Mouse (Mus musculus) heart, adult 2 months (tissue): ENCODE data around the gene Krtap4-6. TPM values are rescaled to one million over a fixed set of nuclear protein-coding genes. Genes with fewer than 3 reads are reported as not detected.
"Not testable (repeated sequence)": the region's sequence is repeated elsewhere in the genome, so short reads cannot be mapped to it uniquely, and the experiment has no call there.

ENCODE experiments used
- DNase-seq, 2 experiments: peaks; one replicate each; pipeline ENCODE4 v3.0.0; 2021
- H3K27ac ChIP-seq: fragments of 200-600 bp; 2 replicates; pipeline ENCODE4 v1.8.1; 2022
- H3K27me3 ChIP-seq: fragments of 200-500 bp; 2 replicates; pipeline ENCODE4 v1.6.1; 2012; ENCODE audit warnings: mild to moderate bottlenecking, low read length, inconsistent platforms, mixed read lengths; ENCODE audit not compliant: control insufficient read depth, insufficient read depth
- H3K36me3 ChIP-seq: fragments of 200-500 bp; 2 replicates; pipeline ENCODE4 v1.6.1; 2012; ENCODE audit warnings: low read length, inconsistent platforms; ENCODE audit not compliant: control insufficient read depth, insufficient read depth
- H3K4me1 ChIP-seq: fragments of 200-500 bp; 2 replicates; pipeline ENCODE4 v1.6.1; 2011; ENCODE audit warnings: low read length; ENCODE audit not compliant: control insufficient read depth, insufficient read depth
- H3K4me3 ChIP-seq: fragments of 200-600 bp; 2 replicates; pipeline ENCODE4 v1.8.1; 2022
- H3K79me2 ChIP-seq: fragments of 200-500 bp; replicated peaks from 2 replicates; pipeline ENCODE4 v1.6.1; 2012; ENCODE audit warnings: mild to moderate bottlenecking, inconsistent platforms, low read length, moderate library complexity, mixed read lengths; ENCODE audit not compliant: control insufficient read depth, insufficient read depth
- H3K9ac ChIP-seq: fragments of 200-500 bp; 2 replicates; pipeline ENCODE4 v1.6.1; 2012; ENCODE audit warnings: low read depth, mild to moderate bottlenecking, control low read depth, inconsistent platforms, low read length, mixed read lengths
- CTCF ChIP-seq: fragments of 200-600 bp; IDR thresholded peaks from 2 replicates; pipeline ENCODE4 v1.8.1; 2022; ENCODE audit warnings: antibody characterized with exemption, mild to moderate bottlenecking, moderate library complexity
- EP300 ChIP-seq: fragments of 200-500 bp; IDR thresholded peaks from 2 replicates; pipeline ENCODE4 v1.6.1; 2011; ENCODE audit warnings: low read depth, low read length, control low read depth; ENCODE audit not compliant: insufficient read depth
- POLR2A ChIP-seq: fragments of 200-500 bp; IDR thresholded peaks from 2 replicates; pipeline ENCODE4 v1.6.1; 2011; ENCODE audit warnings: mild to moderate bottlenecking, low read depth, low read length, control low read depth; ENCODE audit not compliant: insufficient read depth
- WGBS: fragments of 180-500 bp; shearing (Covaris S2); methylation state at CpG from one replicate; pipeline ENCODE4 v1.1.7; 2018; 5-methylcytosine and 5-hydroxymethylcytosine counted together
- intact Hi-C: fragments of 180-260 bp; cut with DNase I; formaldehyde crosslinking; loops from one replicate; pipeline ENCODE4 v1.15.1; 2025
- long read RNA-seq: library from polyadenylated mRNA; stranded (forward); transcript quantifications from one replicate; pipeline ENCODE4 v2.0.0, GENCODE M21; 2021
- polyA plus RNA-seq: library from polyadenylated mRNA; depleted of rRNA; stranded (reverse); fragments of >200 nt; gene quantifications from 2 replicates; pipeline ENCODE4 v1.2.3, GENCODE M21; 2012; rRNA removed
- total RNA-seq, 2 experiments: library from RNA; stranded (reverse); gene quantifications; 2 replicates each; pipeline ENCODE4 v1.2.3; 2021

Krtap4-6 gene
- total RNA-seq: not detected
- not detected in 2 replicates for polyA plus RNA-seq
- long read RNA-seq: 0 reads

DNA sequence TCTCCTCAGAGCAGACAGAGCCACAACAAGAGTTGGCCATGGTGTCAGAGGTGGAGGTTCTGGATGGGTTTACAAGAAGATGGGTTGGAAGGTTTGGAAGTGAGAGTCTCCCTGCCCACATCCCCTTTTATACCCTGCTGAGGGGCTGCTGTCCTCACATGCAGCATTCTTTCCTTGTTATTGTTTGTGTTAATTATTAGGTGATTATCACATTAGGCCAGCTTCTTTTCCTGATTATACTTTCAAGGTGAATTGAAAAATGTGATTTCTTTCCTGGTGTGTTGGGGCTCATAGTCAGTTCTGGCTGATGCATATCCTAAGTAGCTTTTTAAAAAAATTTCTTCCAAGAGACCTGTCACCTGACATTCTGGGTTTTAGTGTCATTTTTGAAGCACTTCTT lies at the start of gene Krtap4-6:
Gene Krtap4-6, minus strand, starts transcription at position 101 of the 400 bp plus-strand sequence.
- no peak within 1 kb of the TSS for H3K4me3 ChIP-seq
- H3K27ac ChIP-seq: no peak within 1 kb of the TSS
- H3K4me1 ChIP-seq: no peaks in the 10 kb centered on the region
- no peaks in the 10 kb centered on the region for H3K27me3 ChIP-seq
- no peaks in the 10 kb centered on the region for H3K36me3 ChIP-seq
- TF ChIP-seq CTCF (no peak), EP300 (no peak), POLR2A (no peak)
- no peaks in the 10 kb centered on the region for H3K79me2 ChIP-seq
- no peak within 1 kb of the TSS for H3K9ac ChIP-seq
- DNase-seq: no peak
- intact Hi-C loops: no loop called here

DNA sequence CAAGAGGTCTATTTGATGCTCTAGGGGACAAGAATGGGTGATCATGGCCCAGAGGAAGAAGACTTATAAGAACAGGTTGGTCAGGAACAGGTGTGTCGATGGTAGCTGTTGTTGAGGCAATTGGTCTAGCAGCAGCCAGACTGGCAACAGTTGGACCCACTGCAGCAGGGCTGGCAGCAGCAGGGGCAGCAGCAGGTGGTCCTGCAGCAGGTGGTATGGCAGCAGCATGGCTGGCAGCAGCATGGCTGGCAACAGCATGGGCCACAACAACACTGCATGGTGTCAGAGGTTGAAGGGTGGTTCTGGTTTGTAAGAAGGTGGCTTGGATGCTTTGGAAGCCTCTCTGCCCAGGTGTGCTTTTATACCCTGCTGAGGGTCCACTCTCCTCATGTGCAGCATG lies 24.7 kb upstream of the Krtap4-6 start, which contains the start of gene Gm14190:
Gene Gm14190, minus strand, starts transcription at position 278 of the 400 bp plus-strand sequence.
- no peak within 1 kb of the TSS for H3K4me3 ChIP-seq
- WGBS: 83% methylated on average over 1 of the region's 1 CpGs
- no peak within 1 kb of the TSS for H3K27ac ChIP-seq
- intact Hi-C loops: no loop called here
- TF ChIP-seq EP300: no peak
- TF ChIP-seq POLR2A: no peak
- no peak for TF ChIP-seq CTCF
- no peaks in the 10 kb centered on the region for H3K4me1 ChIP-seq
- no peak for DNase-seq
- H3K79me2 ChIP-seq: no peaks in the 10 kb centered on the region
- H3K27me3 ChIP-seq: no peaks in the 10 kb centered on the region
- no peaks in the 10 kb centered on the region for H3K36me3 ChIP-seq
- no peak within 1 kb of the TSS for H3K9ac ChIP-seq

DNA sequence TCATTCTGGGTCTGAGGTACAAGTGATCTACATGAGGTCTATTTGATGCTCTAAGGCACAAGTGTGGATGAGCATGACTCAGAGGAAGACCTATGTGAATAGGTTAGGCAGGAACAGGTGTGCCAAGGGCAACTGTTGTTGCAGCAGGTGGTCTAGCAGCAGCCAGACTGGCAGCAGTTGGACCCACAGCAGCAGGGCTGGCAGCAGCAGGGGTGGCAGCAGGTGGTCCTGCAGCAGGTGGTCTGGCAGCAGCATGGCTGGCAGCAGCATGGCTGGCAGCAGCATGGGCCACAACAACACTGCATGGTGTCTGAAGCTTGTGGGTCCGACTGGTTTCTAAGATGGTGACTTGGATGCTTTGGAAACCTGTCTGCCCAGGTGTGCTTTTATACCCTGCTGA lies 19.5 kb upstream of the Krtap4-6 start:
- H3K9ac ChIP-seq, H3K27ac ChIP-seq, H3K4me1 ChIP-seq, H3K36me3 ChIP-seq, H3K4me3 ChIP-seq, DNase-seq, H3K27me3 ChIP-seq, intact Hi-C loops, H3K79me2 ChIP-seq: not testable (repeated sequence)
- WGBS: 57% methylated on average over 1 of the region's 1 CpGs

DNA sequence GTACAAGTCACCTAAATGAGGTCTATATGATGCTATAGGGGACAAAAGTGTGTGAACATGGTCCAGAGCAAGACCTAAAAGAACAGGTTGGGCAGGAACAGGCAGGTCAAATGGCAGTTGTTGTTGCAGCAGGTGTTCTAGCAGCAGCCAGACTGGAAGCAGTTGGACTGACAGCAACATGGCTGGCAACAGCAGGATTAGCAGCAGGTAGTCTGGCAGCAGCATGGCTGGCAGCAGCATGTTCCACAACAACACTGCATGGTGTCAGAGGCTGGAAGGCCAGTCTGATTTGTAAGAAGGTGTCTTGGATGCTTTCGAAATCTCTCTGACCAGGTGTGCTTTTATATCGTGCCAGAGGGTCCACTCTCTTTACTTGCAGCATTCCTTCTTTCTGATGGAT lies 17.7 kb upstream of the Krtap4-6 start:
- Histone ChIP-seq H3K9ac (no peak overlapping the region), H3K4me3 (no peak overlapping the region), H3K4me1 (no peaks in the 10 kb centered on the region), H3K79me2 (no peaks in the 10 kb centered on the region), H3K36me3 (no peaks in the 10 kb centered on the region), H3K27me3 (no peaks in the 10 kb centered on the region), H3K27ac (no peak overlapping the region)
- intact Hi-C loops: no loop called here
- WGBS: 80% methylated on average over 2 of the region's 2 CpGs
- DNase-seq: no peak
- TF ChIP-seq EP300: no peak

DNA sequence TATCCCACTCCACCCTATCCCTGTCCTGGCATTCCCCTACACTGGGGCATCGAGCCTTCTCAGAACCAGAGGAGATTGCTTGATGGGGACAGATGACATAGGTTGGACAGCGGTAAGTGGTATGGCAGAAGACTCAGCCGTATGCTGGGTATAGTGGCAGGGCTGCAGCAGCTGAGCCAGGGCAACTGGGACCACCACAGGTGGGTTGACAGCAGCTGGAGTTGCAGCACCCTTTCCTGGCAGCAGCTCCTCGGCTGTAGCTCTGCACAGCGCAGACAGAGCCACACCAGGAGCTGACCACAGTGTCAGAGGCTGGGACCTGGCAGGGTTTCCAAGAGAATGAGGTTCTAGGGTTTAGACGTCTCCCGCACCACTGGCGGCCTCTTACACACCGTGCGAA lies 3.0 kb downstream of the Krtap4-6 start:
- intact Hi-C loops: no loop called here
- Histone ChIP-seq H3K79me2 (no peaks in the 10 kb centered on the region), H3K4me3 (no peak overlapping the region), H3K36me3 (no peaks in the 10 kb centered on the region), H3K4me1 (no peaks in the 10 kb centered on the region), H3K27ac (no peak overlapping the region), H3K9ac (no peak overlapping the region), H3K27me3 (0 out of 2 replicates have a peak, but pooled peaks cover 3% of the 10 kb centered on the region)
- DNase-seq: no peak
- TF ChIP-seq EP300 (no peak), CTCF (no peak), POLR2A (no peak)
- 80% methylated on average over 10 of the region's 10 CpGs for WGBS

DNA sequence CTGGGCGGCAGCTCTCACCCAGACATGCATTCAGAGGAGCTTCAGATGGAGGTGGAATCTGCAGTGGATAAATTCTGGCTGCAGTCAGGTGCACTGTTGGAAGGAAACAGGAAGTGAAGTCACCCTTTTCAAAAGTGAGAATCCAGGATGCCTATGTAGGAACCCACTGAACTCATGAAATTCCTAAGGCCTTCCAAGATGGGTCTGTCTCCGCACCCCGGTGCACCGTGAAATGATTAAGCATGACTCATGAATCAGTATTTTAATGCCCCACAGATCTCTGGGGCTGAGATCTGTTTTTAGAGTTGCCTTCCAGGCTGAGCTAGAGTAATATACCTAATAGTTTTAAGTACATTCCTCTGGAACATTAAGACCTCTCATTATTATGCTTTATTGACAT lies 6.5 kb downstream of the Krtap4-6 start:
- no peak for DNase-seq
- WGBS: 59% methylated on average over 4 of the region's 4 CpGs
- H3K4me1 ChIP-seq: no peaks in the 10 kb centered on the region
- 0 out of 2 replicates have a peak, but pooled peaks cover 3% of the 10 kb centered on the region for H3K27me3 ChIP-seq
- no peaks in the 10 kb centered on the region for H3K36me3 ChIP-seq
- no peak overlapping the region for H3K27ac ChIP-seq
- no peak overlapping the region for H3K4me3 ChIP-seq
- no peak overlapping the region for H3K9ac ChIP-seq
- intact Hi-C loops: no loop called here
- TF ChIP-seq POLR2A: no peak
- no peak for TF ChIP-seq CTCF
- TF ChIP-seq EP300: no peak
- H3K79me2 ChIP-seq: no peaks in the 10 kb centered on the region

DNA sequence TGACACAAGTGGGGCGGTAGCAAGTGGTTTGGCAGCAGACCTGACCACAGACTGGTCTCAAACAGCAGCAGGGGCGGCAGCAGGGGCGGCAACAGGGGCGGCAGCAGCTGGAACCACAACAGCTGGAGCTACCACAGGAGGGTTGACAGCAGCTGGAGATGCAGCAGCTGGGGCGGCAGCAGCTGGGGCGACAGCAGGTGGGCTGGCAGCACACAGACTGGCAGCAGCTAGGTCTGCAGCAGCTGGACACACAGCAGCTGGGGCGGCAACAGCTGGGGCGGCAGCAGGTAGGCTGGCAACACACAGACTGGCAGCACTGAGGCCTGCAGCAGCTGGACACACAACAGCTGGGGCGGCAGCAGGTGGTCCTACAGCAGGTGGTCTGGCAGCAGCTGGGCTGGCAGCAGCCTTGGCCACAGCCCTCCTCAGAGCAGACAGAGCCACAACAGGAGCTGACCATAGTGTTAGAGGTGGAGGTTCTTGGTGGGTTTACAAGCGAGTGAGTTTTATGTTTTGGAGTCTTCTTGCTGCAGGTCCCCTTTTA lies 7.2 kb downstream of the Krtap4-6 start, which contains the start of gene Gm11563:
Gene Gm11563, minus strand, starts transcription at position 494 of the 544 bp plus-strand sequence.
- H3K27ac ChIP-seq, H3K27me3 ChIP-seq, H3K36me3 ChIP-seq, H3K9ac ChIP-seq, intact Hi-C loops, H3K79me2 ChIP-seq, DNase-seq, H3K4me1 ChIP-seq, H3K4me3 ChIP-seq: not testable (repeated sequence)
- 69% methylated on average over 10 of the region's 10 CpGs for WGBS
